Mouse (Mus musculus) intestine, postnatal 0 days (tissue): ENCODE data around the gene E2f1. TPM values are rescaled to one million over a fixed set of nuclear protein-coding genes. Genes with fewer than 3 reads are reported as not detected.

Experiments
- ATAC-seq: fragments of 200-750 bp; cut with Nextera tagmentation; 2 replicates; pipeline ENCODE4 v1.8.0; 2017; ENCODE audit warnings: mild to moderate bottlenecking, moderate TSS enrichment, moderate library complexity
- H3K27ac ChIP-seq: fragments of 300-500 bp; sonication (generic); 2 replicates; pipeline ENCODE4 v1.5.1; 2014; ENCODE audit warnings: mild to moderate bottlenecking, low read depth, low read length, moderate library complexity
- H3K27me3 ChIP-seq: fragments of 300-500 bp; sonication (generic); replicated peaks from 2 replicates; pipeline ENCODE4 v1.6.1; 2014; ENCODE audit warnings: low read length, mixed read lengths; ENCODE audit not compliant: control insufficient read depth, insufficient read depth
- H3K36me3 ChIP-seq: fragments of 300-500 bp; sonication (generic); 2 replicates; pipeline ENCODE4 v1.6.1; 2014; ENCODE audit warnings: mild to moderate bottlenecking, moderate library complexity; ENCODE audit not compliant: control insufficient read depth, insufficient read depth
- H3K4me1 ChIP-seq: fragments of 300-500 bp; sonication (generic); replicated peaks from 2 replicates; pipeline ENCODE4 v1.6.1; 2014; ENCODE audit warnings: antibody characterized with exemption, low read length, mixed read lengths; ENCODE audit not compliant: control insufficient read depth, insufficient read depth
- H3K4me2 ChIP-seq: fragments of 300-500 bp; sonication (generic); replicated peaks from 2 replicates; pipeline ENCODE4 v1.6.1; 2014; ENCODE audit warnings: low read depth, mild to moderate bottlenecking, moderate library complexity
- H3K4me3 ChIP-seq: fragments of 300-500 bp; sonication (generic); 2 replicates; pipeline ENCODE4 v1.5.1; 2014; ENCODE audit warnings: low read depth, low read length
- H3K9ac ChIP-seq: fragments of 300-500 bp; sonication (generic); 2 replicates; pipeline ENCODE4 v1.6.1; 2014; ENCODE audit warnings: mild to moderate bottlenecking, low read depth, low read length
- H3K9me3 ChIP-seq: fragments of 300-500 bp; sonication (generic); 2 replicates; pipeline ENCODE4 v1.6.1; 2016; ENCODE audit warnings: mixed run types; ENCODE audit not compliant: control insufficient read depth
- CTCF ChIP-seq: sonication (generic); IDR thresholded peaks from 2 replicates; pipeline ENCODE4 v1.5.1; 2016; ENCODE audit warnings: low read depth, mild to moderate bottlenecking, control low read depth, antibody characterized with exemption, moderate library complexity
- WGBS: fragments of 180-500 bp; shearing (Covaris S2); extraction: QIAGEN DNeasy Blood & Tissue Kit; methylation state at CpG from one replicate; pipeline ENCODE4 v1.1.7; 2014; 5-methylcytosine and 5-hydroxymethylcytosine counted together
- polyA plus RNA-seq: library from polyadenylated mRNA; unstranded; fragments of >200 nt; fragmentation: Nextera tagmentation; extraction: Ambion mirVana; gene quantifications from 2 replicates; pipeline ENCODE4 v1.2.1, GENCODE M21; 2015

E2f1 gene
- polyA plus RNA-seq, result 5.5 and 5.9 TPM in 2 replicates

DNA sequence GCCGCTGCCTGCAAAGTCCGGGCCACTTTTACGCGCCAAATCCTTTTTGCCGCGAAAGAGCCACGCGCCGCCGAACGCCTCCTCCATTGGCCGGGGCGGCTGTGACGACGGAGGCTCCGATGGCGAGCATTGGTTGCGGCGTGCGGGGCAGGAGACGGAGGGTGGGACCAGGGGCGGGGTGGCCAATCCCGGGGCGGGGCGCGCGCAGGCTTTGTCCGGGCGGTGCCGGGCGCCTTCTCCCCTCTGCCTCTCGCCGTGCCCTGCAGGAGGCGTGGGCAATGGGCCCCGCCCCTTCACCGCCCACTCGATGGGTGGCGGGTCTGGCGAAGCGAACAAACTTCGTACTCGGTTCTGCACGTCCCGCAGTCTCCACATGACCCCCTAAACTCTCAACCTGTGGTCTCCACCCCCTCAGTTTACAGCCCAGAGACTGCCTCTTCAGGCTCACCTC, at the start of gene E2f1:
Gene E2f1 (minus strand): TSS at position 57 of the 451 bp plus-strand sequence.
- H3K9me3 ChIP-seq, result no peaks in the 10 kb centered on the region
- peak; percentile 43; the same call in 1 of the 2 replicates for TF ChIP-seq CTCF
- H3K9ac ChIP-seq, result peak within 1 kb of the TSS; percentile 55
- no peaks in the 10 kb centered on the region for H3K27me3 ChIP-seq
- H3K36me3 ChIP-seq, result no peaks in the 10 kb centered on the region
- H3K4me1 ChIP-seq, result no peaks in the 10 kb centered on the region
- peak within 1 kb of the TSS; percentile 74 for H3K27ac ChIP-seq
- H3K4me2 ChIP-seq, result peak within 1 kb of the TSS; percentile 89
- ATAC-seq, result peak; percentile 97
- WGBS, result 0% methylated on average over 38 of the region's 44 CpGs
- peak within 1 kb of the TSS; percentile 85 for H3K4me3 ChIP-seq

DNA sequence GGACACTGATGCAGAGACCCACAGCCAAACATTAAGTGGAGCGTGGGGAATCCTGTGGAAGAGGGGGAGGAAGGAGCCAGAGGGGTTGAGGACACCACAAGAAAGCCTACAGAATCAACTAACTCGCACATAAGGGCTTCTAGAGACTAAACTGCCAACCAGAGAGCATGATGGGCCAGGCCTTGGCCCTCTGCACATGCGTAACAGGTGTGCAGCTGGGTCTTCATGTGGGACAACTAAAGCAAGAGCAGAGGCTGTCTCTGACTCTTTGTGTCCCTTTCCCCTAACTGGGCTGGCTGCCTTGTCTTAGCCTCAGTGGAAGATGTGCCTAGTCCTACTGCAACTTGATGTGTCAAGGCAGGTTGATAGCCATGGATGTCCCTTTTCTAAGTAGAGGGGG, 47.4 kb upstream of the E2f1 start:
- TF ChIP-seq CTCF, result no peak
- Histone ChIP-seq H3K27me3 (no peaks in the 10 kb centered on the region), H3K9ac (no peak overlapping the region), H3K9me3 (no peaks in the 10 kb centered on the region), H3K4me3 (no peak overlapping the region), H3K27ac (no peak overlapping the region), H3K4me2 (no peak overlapping the region), H3K4me1 (0 out of 2 replicates have a peak, but pooled peaks cover 1% of the 10 kb centered on the region), H3K36me3 (no peaks in the 10 kb centered on the region)
- no peak for ATAC-seq
- 93% methylated on average over 3 of the region's 3 CpGs for WGBS

DNA sequence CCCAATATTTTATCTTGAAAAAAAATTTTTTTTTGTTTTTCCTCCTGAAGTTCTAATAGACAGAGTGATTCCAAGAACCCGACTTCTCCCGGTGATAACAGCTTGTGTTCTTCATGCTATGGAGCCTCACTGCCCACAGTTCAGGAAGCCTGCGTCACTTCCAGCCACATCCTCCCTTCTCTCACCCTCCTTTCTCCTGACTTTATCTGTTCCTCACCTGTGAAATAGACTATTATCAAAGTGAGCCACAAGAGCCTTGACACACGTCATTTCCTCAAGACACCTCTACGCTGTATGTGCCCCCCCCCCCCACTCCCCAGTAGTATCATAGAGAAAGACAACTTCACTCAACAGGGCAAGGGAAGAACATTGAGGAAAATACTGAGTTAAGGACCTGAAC, 46.0 kb upstream of the E2f1 start:
- H3K9ac ChIP-seq, result no peak overlapping the region
- H3K27me3 ChIP-seq, result no peaks in the 10 kb centered on the region
- TF ChIP-seq CTCF, result no peak
- ATAC-seq, result no peak
- no peaks in the 10 kb centered on the region for H3K36me3 ChIP-seq
- H3K4me2 ChIP-seq, result no peak overlapping the region
- H3K4me3 ChIP-seq, result no peak overlapping the region
- H3K4me1 ChIP-seq, result 0 out of 2 replicates have a peak, but pooled peaks cover 2% of the 10 kb centered on the region
- H3K9me3 ChIP-seq, result no peaks in the 10 kb centered on the region
- 82% methylated on average over 5 of the region's 5 CpGs for WGBS
- H3K27ac ChIP-seq, result no peak overlapping the region

DNA sequence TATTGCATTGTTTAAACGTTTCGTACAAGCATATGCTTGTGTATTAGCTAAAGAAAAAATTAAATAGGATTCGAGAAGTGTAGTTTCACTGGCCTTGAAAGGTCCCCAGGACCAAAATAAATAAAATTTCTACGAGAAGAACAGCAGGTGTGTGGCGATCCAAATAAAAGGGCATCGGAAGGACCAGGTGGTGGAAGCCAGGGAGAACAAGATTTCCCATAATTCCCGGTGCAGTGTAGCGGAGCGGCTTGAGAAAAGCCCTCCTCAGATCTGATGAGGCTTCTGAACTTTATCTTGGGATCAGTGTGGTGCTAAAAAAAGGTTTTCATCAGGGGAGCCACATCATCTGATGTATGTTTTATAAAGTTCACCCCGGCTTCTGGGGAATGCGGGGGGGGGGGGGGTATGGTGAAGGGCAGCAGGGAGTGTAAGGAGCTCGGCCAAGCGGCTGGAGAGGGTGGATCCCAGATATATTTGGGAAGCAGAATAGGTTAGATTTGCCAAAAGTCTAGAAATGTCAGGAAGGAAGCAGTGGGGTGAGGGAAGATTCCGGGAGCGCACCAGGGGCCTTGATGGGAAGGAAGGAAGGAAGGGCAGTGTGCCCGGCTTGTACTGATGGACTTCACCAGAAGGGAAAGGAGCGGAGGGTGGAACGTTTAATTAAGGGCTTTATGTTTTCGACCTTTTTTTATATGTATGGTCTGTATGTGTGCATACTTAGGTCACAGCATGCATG, 45.3 kb upstream of the E2f1 start:
- ATAC-seq, result no peak
- Histone ChIP-seq H3K27me3 (no peaks in the 10 kb centered on the region), H3K27ac (no peak overlapping the region), H3K4me3 (no peak overlapping the region), H3K9me3 (no peaks in the 10 kb centered on the region), H3K4me2 (no peak overlapping the region), H3K4me1 (0 out of 2 replicates have a peak, but pooled peaks cover 2% of the 10 kb centered on the region), H3K36me3 (no peaks in the 10 kb centered on the region), H3K9ac (no peak overlapping the region)
- WGBS, result 68% methylated on average over 19 of the region's 19 CpGs
- TF ChIP-seq CTCF, result no peak

DNA sequence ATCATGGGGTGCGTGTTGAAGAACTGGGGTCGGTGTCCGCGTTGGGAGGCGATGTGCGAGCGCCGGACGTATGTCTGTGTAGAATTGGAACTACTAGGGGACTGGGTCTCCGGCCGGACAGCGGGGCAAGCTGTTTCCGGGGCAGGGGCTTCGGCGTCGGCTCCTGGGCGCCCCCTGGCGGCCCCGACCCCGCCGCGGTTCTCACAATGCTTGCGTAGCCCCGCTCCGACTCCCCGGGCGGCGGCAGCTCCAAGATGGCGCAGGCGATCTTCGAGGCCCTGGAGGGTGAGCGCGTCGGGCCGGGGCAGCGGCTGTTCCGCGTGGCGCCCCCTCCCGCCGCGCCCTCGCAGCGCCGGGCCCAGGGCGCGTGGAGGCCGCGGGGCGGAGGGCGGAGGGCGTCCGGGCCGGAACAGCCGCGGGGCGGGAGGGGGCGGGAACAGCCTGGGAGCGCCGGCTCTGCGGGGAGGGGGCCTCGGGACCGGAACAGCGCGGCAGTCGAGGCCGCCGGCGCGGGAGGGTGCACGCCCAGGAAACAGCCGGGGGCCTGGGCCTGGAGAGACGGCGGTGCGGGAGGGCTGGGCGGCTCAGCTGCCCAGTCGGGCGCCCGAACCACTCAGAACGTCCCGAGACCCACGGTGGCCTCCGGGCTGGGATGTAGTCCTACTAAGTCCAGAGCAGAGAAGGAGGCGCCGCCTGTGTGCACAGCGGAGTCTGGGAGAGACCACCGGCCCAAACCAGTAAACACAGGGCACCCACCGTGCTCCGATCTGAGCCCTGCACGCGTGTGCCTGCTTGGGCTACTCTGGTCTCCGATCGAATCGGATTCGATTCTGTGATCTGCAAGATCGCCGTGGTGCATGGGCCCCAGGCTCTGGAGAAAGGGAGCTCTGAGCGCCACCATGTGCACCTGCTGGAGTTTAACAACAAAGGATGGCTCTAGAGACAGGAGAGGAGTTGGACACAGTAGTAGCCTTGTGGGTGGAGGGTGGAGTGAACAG, 43.7 kb upstream of the E2f1 start, which contains the start of the genes Zfp341 and 4930519P11Rik:
Gene Zfp341 (plus strand): TSS at position 180 of the 998 bp plus-strand sequence.
Gene 4930519P11Rik (minus strand): TSS at position 320 of the 998 bp plus-strand sequence.
- Histone ChIP-seq H3K4me1 (0 out of 2 replicates have a peak, but pooled peaks cover 2% of the 10 kb centered on the region), H3K9ac (peak within 1 kb of the TSS; percentile 78), H3K27ac (peak within 1 kb of the TSS; percentile 95), H3K36me3 (no peaks in the 10 kb centered on the region), H3K27me3 (no peaks in the 10 kb centered on the region), H3K4me3 (peak within 1 kb of the TSS; percentile 53), H3K4me2 (peak within 1 kb of the TSS; percentile 78), H3K9me3 (no peaks in the 10 kb centered on the region)
- WGBS, result under 1% methylated on average over 71 of the region's 98 CpGs
- peak; percentile 92 for ATAC-seq
- TF ChIP-seq CTCF, result peak; percentile 93
